Mouse (Mus musculus) myocyte (in vitro differentiated cells): ENCODE measurements around the gene Dmtf1. TPM values are rescaled to one million over a fixed set of nuclear protein-coding genes. Genes with fewer than 3 reads are reported as not detected.

Source experiments
- H3K27me3 ChIP-seq: one replicate; pipeline ENCODE4 v1.6.1; 2011; ENCODE audit not compliant: control insufficient read depth, insufficient read depth, insufficient read length
- H3K36me3 ChIP-seq: one replicate; pipeline ENCODE4 v1.6.1; 2011; ENCODE audit not compliant: control insufficient read depth, insufficient read depth
- H3K4me2 ChIP-seq: one replicate; pipeline ENCODE4 v1.6.1; 2011; ENCODE audit warnings: low read depth, control low read depth
- H3K4me3 ChIP-seq: one replicate; pipeline ENCODE4 v1.5.1; 2011; ENCODE audit warnings: mild to moderate bottlenecking, control low read depth, moderate library complexity
- H3K79me2 ChIP-seq: one replicate; pipeline ENCODE4 v1.6.1; 2011; ENCODE audit not compliant: control insufficient read depth, insufficient read depth
- H3ac ChIP-seq: one replicate; pipeline ENCODE4 v1.6.1; 2011; ENCODE audit not compliant: control insufficient read depth, insufficient read length
- CEBPB ChIP-seq: IDR thresholded peaks from 2 replicates; pipeline ENCODE4 v1.6.1; 2011; ENCODE audit warnings: mild to moderate bottlenecking, moderate library complexity; ENCODE audit not compliant: poor library complexity, insufficient read depth, severe bottlenecking
- E2F4 ChIP-seq: IDR thresholded peaks from one replicate; pipeline ENCODE4 v1.6.1; 2011; ENCODE audit warnings: mild to moderate bottlenecking, control low read depth, moderate library complexity; ENCODE audit not compliant: insufficient read depth
- MAX ChIP-seq: IDR thresholded peaks from one replicate; pipeline ENCODE4 v1.6.1; 2011; ENCODE audit warnings: low read depth, mild to moderate bottlenecking, control low read depth
- MYOD1 ChIP-seq, 3 experiments: IDR thresholded peaks; one replicate each; pipeline ENCODE4 v1.6.1; 2011; ENCODE audit warnings: control low read depth in 2 of 3, low read depth in 2 of 3, mild to moderate bottlenecking in 2 of 3, moderate library complexity in 1 of 3; ENCODE audit not compliant: insufficient read length in 2 of 3, control insufficient read depth in 1 of 3
- MYOG ChIP-seq, 3 experiments: IDR thresholded peaks; one replicate each; pipeline ENCODE4 v1.6.1; 2011; ENCODE audit warnings: control low read depth in 2 of 3, low read depth in 2 of 3, mild to moderate bottlenecking in 2 of 3; ENCODE audit not compliant: insufficient read length in 2 of 3, control insufficient read depth in 1 of 3, insufficient read depth in 1 of 3
- POLR2A ChIP-seq: IDR thresholded peaks from one replicate; pipeline ENCODE4 v1.6.1; 2011; ENCODE audit warnings: low read depth, mild to moderate bottlenecking, control low read depth, moderate library complexity; ENCODE audit not compliant: insufficient read length
- POLR2AphosphoS2 ChIP-seq: IDR thresholded peaks from one replicate; pipeline ENCODE4 v1.6.1; 2011; ENCODE audit warnings: low read depth, control low read depth; ENCODE audit not compliant: insufficient read length
- REST ChIP-seq: IDR thresholded peaks from one replicate; pipeline ENCODE4 v1.6.1; 2011; ENCODE audit warnings: mild to moderate bottlenecking, control low read depth, moderate library complexity; ENCODE audit not compliant: insufficient read depth, insufficient read length
- SRF ChIP-seq: IDR thresholded peaks from one replicate; pipeline ENCODE4 v1.6.1; 2011; ENCODE audit warnings: low read depth; ENCODE audit not compliant: control insufficient read depth, insufficient read length
- TCF12 ChIP-seq: IDR thresholded peaks from one replicate; pipeline ENCODE4 v1.6.1; 2011; ENCODE audit warnings: mild to moderate bottlenecking, control low read depth; ENCODE audit not compliant: poor library complexity, insufficient read depth, severe bottlenecking
- TCF3 ChIP-seq: IDR thresholded peaks from one replicate; pipeline ENCODE4 v1.6.1; 2011; ENCODE audit warnings: low read depth, control low read depth; ENCODE audit not compliant: insufficient read length
- USF1 ChIP-seq: IDR thresholded peaks from one replicate; pipeline ENCODE4 v1.6.1; 2011; ENCODE audit warnings: low read depth, mild to moderate bottlenecking, control low read depth, moderate library complexity
- polyA plus RNA-seq: library from polyadenylated mRNA; unstranded; fragments of >200 nt; fragmentation: generic; extraction: Trizol; gene quantifications from one replicate; pipeline ENCODE4 v1.2.1, GENCODE M21; 2012; ENCODE audit warnings: missing spikeins

The Dmtf1 gene
- polyA plus RNA-seq, 1 experiment = 6.7 TPM

GRCm38 (mm10) chr5:9149273-9149850 lies 12.2 kb downstream of the Dmtf1 start:
- no peak overlapping the region for H3ac ChIP-seq
- H3K36me3 ChIP-seq = peaks cover 30% of the 10 kb centered on the region
- H3K4me2 ChIP-seq = no peak overlapping the region
- H3K4me3 ChIP-seq = no peak overlapping the region
- H3K79me2 ChIP-seq = peaks cover 24% of the 10 kb centered on the region
- no peaks in the 10 kb centered on the region for H3K27me3 ChIP-seq
- TF ChIP-seq POLR2AphosphoS2 (no peak), MYOD1 (IDR thresholded peaks at IDR 0.05; ENCODE audit: control insufficient read depth in 1 of 3, insufficient read length in 2 of 3, low read depth in 2 of 3) (no peak), POLR2A (no peak), E2F4 (no peak), MYOG (IDR thresholded peaks at IDR 0.05; ENCODE audit: control insufficient read depth in 1 of 3, insufficient read depth in 1 of 3, insufficient read length in 2 of 3, low read depth in 2 of 3) (no peak), SRF (no peak), REST (no peak), MAX (no peak), TCF3 (no peak), TCF12 (no peak), USF1 (no peak), CEBPB (no peak)

- H3K4me3 ChIP-seq = no peak overlapping the region
- peaks cover 5% of the 10 kb centered on the region for H3K79me2 ChIP-seq
- TF ChIP-seq MYOD1 (IDR thresholded peaks at IDR 0.05; ENCODE audit: control insufficient read depth in 1 of 3, insufficient read length in 2 of 3, low read depth in 2 of 3) = no peak
- no peak for TF ChIP-seq POLR2AphosphoS2
- no peak for TF ChIP-seq TCF3
- no peak for TF ChIP-seq MAX
- no peak for TF ChIP-seq USF1
- no peak for TF ChIP-seq REST
- no peak for TF ChIP-seq MYOG (IDR thresholded peaks at IDR 0.05; ENCODE audit: control insufficient read depth in 1 of 3, insufficient read depth in 1 of 3, insufficient read length in 2 of 3, low read depth in 2 of 3)
- no peak for TF ChIP-seq SRF
- no peak for TF ChIP-seq CEBPB
- H3K36me3 ChIP-seq = peaks cover 32% of the 10 kb centered on the region
- H3K4me2 ChIP-seq = no peak overlapping the region
- H3ac ChIP-seq = no peak overlapping the region
- H3K27me3 ChIP-seq = no peaks in the 10 kb centered on the region
Observed at GRCm38 (mm10) chr5:9142376-9142775, 19.2 kb downstream of the Dmtf1 start.

GRCm38 (mm10) chr5:9140724-9141123 lies 20.9 kb downstream of the Dmtf1 start:
- Histone ChIP-seq H3K27me3 (no peaks in the 10 kb centered on the region), H3K36me3 (peaks cover 36% of the 10 kb centered on the region), H3K4me3 (no peak overlapping the region), H3K4me2 (no peak overlapping the region), H3ac (no peak overlapping the region), H3K79me2 (peaks cover 5% of the 10 kb centered on the region)
- TF ChIP-seq TCF12 (no peak), E2F4 (no peak), MYOG (IDR thresholded peaks at IDR 0.05; ENCODE audit: control insufficient read depth in 1 of 3, insufficient read depth in 1 of 3, insufficient read length in 2 of 3, low read depth in 2 of 3) (no peak), POLR2A (no peak), TCF3 (no peak), REST (no peak), USF1 (no peak), CEBPB (no peak), POLR2AphosphoS2 (no peak)

GRCm38 (mm10) chr5:9135588-9135987 lies 26.0 kb downstream of the Dmtf1 start:
- H3K27me3 ChIP-seq = no peaks in the 10 kb centered on the region
- H3K4me2 ChIP-seq = no peak overlapping the region
- H3K79me2 ChIP-seq = no peaks in the 10 kb centered on the region
- no peak for TF ChIP-seq USF1
- no peak for TF ChIP-seq TCF12
- no peak for TF ChIP-seq TCF3
- TF ChIP-seq SRF = no peak
- H3K4me3 ChIP-seq = no peak overlapping the region
- no peak overlapping the region for H3ac ChIP-seq
- H3K36me3 ChIP-seq = peaks cover 35% of the 10 kb centered on the region

GRCm38 (mm10) chr5:9131786-9132185 lies 29.8 kb downstream of the Dmtf1 start:
- no peaks in the 10 kb centered on the region for H3K27me3 ChIP-seq
- no peak overlapping the region for H3ac ChIP-seq
- H3K79me2 ChIP-seq = no peaks in the 10 kb centered on the region
- no peak overlapping the region for H3K4me2 ChIP-seq
- peaks cover 24% of the 10 kb centered on the region for H3K36me3 ChIP-seq
- TF ChIP-seq TCF3 (no peak), TCF12 (no peak), USF1 (no peak), REST (no peak), MAX (no peak), POLR2A (no peak), SRF (no peak), E2F4 (no peak), MYOG (IDR thresholded peaks at IDR 0.05; ENCODE audit: control insufficient read depth in 1 of 3, insufficient read depth in 1 of 3, insufficient read length in 2 of 3, low read depth in 2 of 3) (no peak), CEBPB (no peak), POLR2AphosphoS2 (no peak), MYOD1 (IDR thresholded peaks at IDR 0.05; ENCODE audit: control insufficient read depth in 1 of 3, insufficient read length in 2 of 3, low read depth in 2 of 3) (no peak)
- no peak overlapping the region for H3K4me3 ChIP-seq
